In genomic region chr8:8907478-8908165, GRCm38 (mm10) we compare ENCODE assay signal across 29 mouse cellular contexts.
DNase-seq lines count a peak whose midpoint lies in the region; ATAC-seq and TF ChIP-seq lines count a peak whose summit lies in the region.
"Had no signal": no experiment of that assay in that cellular context is flagged by ENCODE, and none has a peak within 500 bp of the region (broad histone marks: within the 10 kb centered on the region; RNA-seq: fewer than 3 reads in every experiment).

No protein-coding gene starts in this region.

- H3K27ac ChIP-seq in forebrain, embryonic 13.5 days = no peak overlapping the region
- H3K27ac ChIP-seq in forebrain, embryonic 12.5 days = no peak overlapping the region
- H3K27ac ChIP-seq in hindbrain, embryonic 14.5 days = no peak overlapping the region
- no peak overlapping the region for H3K27ac ChIP-seq in hindbrain, embryonic 12.5 days
- H3K27ac ChIP-seq in midbrain, embryonic 16.5 days (ENCODE audit: low read length) = no peak overlapping the region
- no peak overlapping the region for H3K27ac ChIP-seq in midbrain, embryonic 15.5 days
- no peak overlapping the region for H3K27ac ChIP-seq in layer of hippocampus, adult 2 months
- H3K27ac ChIP-seq: embryonic facial prominence, embryonic 13.5 days; heart, embryonic 10.5 days; heart, embryonic 15.5 days; hindbrain, embryonic 15.5 days; kidney, embryonic 15.5 days; left cerebral cortex, adult 2 months; limb, embryonic 15.5 days; liver, embryonic 13.5 days; neural tube, embryonic 15.5 days had no signal

- no peaks in the 10 kb centered on the region for H3K36me3 ChIP-seq in forebrain, embryonic 13.5 days (ENCODE audit: poor library complexity, severe bottlenecking)
- H3K36me3 ChIP-seq in forebrain, embryonic 12.5 days (replicated peaks) = no peaks in the 10 kb centered on the region
- H3K36me3 ChIP-seq in hindbrain, embryonic 14.5 days (replicated peaks; ENCODE audit: control insufficient read depth, insufficient read depth) = no peaks in the 10 kb centered on the region
- H3K36me3 ChIP-seq in hindbrain, embryonic 12.5 days = no peaks in the 10 kb centered on the region
- no peaks in the 10 kb centered on the region for H3K36me3 ChIP-seq in midbrain, embryonic 16.5 days (ENCODE audit: control insufficient read depth, insufficient read depth, low read length)
- H3K36me3 ChIP-seq in midbrain, embryonic 15.5 days (replicated peaks) = no peaks in the 10 kb centered on the region
- H3K36me3 ChIP-seq: embryonic facial prominence, embryonic 13.5 days; heart, embryonic 10.5 days; heart, embryonic 15.5 days; hindbrain, embryonic 15.5 days; kidney, embryonic 15.5 days; limb, embryonic 15.5 days; liver, embryonic 13.5 days; neural tube, embryonic 15.5 days had no signal

- 44% methylated on average over 7 of the region's 7 CpGs for WGBS in forebrain, embryonic 13.5 days
- WGBS in forebrain, embryonic 12.5 days = 50% methylated on average over 7 of the region's 7 CpGs
- WGBS in hindbrain, embryonic 14.5 days = 51% methylated on average over 7 of the region's 7 CpGs
- WGBS in hindbrain, embryonic 12.5 days = 70% methylated on average over 7 of the region's 7 CpGs
- WGBS in midbrain, embryonic 16.5 days = 20% methylated on average over 7 of the region's 7 CpGs
- WGBS in midbrain, embryonic 15.5 days = 22% methylated on average over 7 of the region's 7 CpGs

- H3K4me1 ChIP-seq in forebrain, embryonic 13.5 days = peaks cover 7% of the 10 kb centered on the region
- H3K4me1 ChIP-seq in forebrain, embryonic 12.5 days = peaks cover 13% of the 10 kb centered on the region; the same call in 1 of the 2 replicates
- peaks cover 10% of the 10 kb centered on the region; the same call in 1 of the 2 replicates for H3K4me1 ChIP-seq in hindbrain, embryonic 14.5 days (replicated peaks; ENCODE audit: control insufficient read depth, insufficient read depth, low read length)
- H3K4me1 ChIP-seq in hindbrain, embryonic 12.5 days = no peaks in the 10 kb centered on the region
- no peaks in the 10 kb centered on the region for H3K4me1 ChIP-seq in midbrain, embryonic 16.5 days (ENCODE audit: control insufficient read depth, insufficient read depth, low read length)
- peaks cover 11% of the 10 kb centered on the region; the same call in 1 of the 2 replicates for H3K4me1 ChIP-seq in midbrain, embryonic 15.5 days
- H3K4me1 ChIP-seq: embryonic facial prominence, embryonic 13.5 days; heart, embryonic 10.5 days; heart, embryonic 15.5 days; kidney, embryonic 15.5 days; limb, embryonic 15.5 days; liver, embryonic 13.5 days; neural tube, embryonic 15.5 days had no signal

- H3K9ac ChIP-seq in forebrain, embryonic 13.5 days = no peak overlapping the region
- H3K9ac ChIP-seq in forebrain, embryonic 12.5 days = no peak overlapping the region
- no peak overlapping the region for H3K9ac ChIP-seq in hindbrain, embryonic 14.5 days
- no peak overlapping the region for H3K9ac ChIP-seq in hindbrain, embryonic 12.5 days
- H3K9ac ChIP-seq in midbrain, embryonic 16.5 days (ENCODE audit: low read depth, low read length) = no peak overlapping the region
- H3K9ac ChIP-seq in midbrain, embryonic 15.5 days = no peak overlapping the region
- H3K9ac ChIP-seq: embryonic facial prominence, embryonic 13.5 days; heart, embryonic 15.5 days; hindbrain, embryonic 15.5 days; kidney, embryonic 15.5 days; limb, embryonic 15.5 days; liver, embryonic 13.5 days; neural tube, embryonic 15.5 days had no signal

- peak; percentile 33 for DNase-seq in hindbrain, embryonic 14.5 days (ENCODE audit: low spot score)
- no peak for DNase-seq in layer of hippocampus, adult 2 months (ENCODE audit: low spot score in 2 of 2)
- DNase-seq: adrenal gland, postnatal 25 days; cerebellum, adult 18-20 months; embryo, embryonic 11 days; gastrocnemius, postnatal 14 days; kidney, adult 18-20 months; kidney, postnatal 25 days; liver, embryonic 13.5 days; lung, postnatal 10 days; retina, postnatal 1 day; right cerebral cortex, postnatal 14 days; spleen, adult 18-20 months; thymus, postnatal 14 days had no signal

- no peaks in the 10 kb centered on the region for H3K27me3 ChIP-seq in forebrain, embryonic 13.5 days
- no peaks in the 10 kb centered on the region for H3K27me3 ChIP-seq in forebrain, embryonic 12.5 days
- H3K27me3 ChIP-seq in hindbrain, embryonic 14.5 days (ENCODE audit: control insufficient read depth, insufficient read depth, low read length) = no peaks in the 10 kb centered on the region
- H3K27me3 ChIP-seq in hindbrain, embryonic 12.5 days = no peaks in the 10 kb centered on the region
- H3K27me3 ChIP-seq in midbrain, embryonic 16.5 days (ENCODE audit: control insufficient read depth, insufficient read depth, low read depth, low read length) = no peaks in the 10 kb centered on the region
- H3K27me3 ChIP-seq in midbrain, embryonic 15.5 days (replicated peaks) = no peaks in the 10 kb centered on the region
- H3K27me3 ChIP-seq: embryonic facial prominence, embryonic 13.5 days; heart, embryonic 15.5 days; hindbrain, embryonic 15.5 days; kidney, embryonic 15.5 days; limb, embryonic 15.5 days; liver, embryonic 13.5 days; neural tube, embryonic 15.5 days had no signal

- H3K4me2 ChIP-seq in forebrain, embryonic 13.5 days = no peak overlapping the region
- no peak overlapping the region for H3K4me2 ChIP-seq in forebrain, embryonic 12.5 days
- H3K4me2 ChIP-seq in hindbrain, embryonic 14.5 days (replicated peaks) = no peak overlapping the region
- H3K4me2 ChIP-seq in hindbrain, embryonic 12.5 days (replicated peaks) = no peak overlapping the region
- H3K4me2 ChIP-seq in midbrain, embryonic 16.5 days (ENCODE audit: low read length) = no peak overlapping the region
- H3K4me2 ChIP-seq in midbrain, embryonic 15.5 days = no peak overlapping the region
- H3K4me2 ChIP-seq: embryonic facial prominence, embryonic 13.5 days; heart, embryonic 15.5 days; hindbrain, embryonic 15.5 days; kidney, embryonic 15.5 days; limb, embryonic 15.5 days; liver, embryonic 13.5 days; neural tube, embryonic 15.5 days had no signal

- ATAC-seq in forebrain, embryonic 13.5 days = peak; percentile 43; the same call in 1 of the 2 replicates
- ATAC-seq in forebrain, embryonic 12.5 days (ENCODE audit: low FRiP score) = no peak
- ATAC-seq in hindbrain, embryonic 14.5 days (ENCODE audit: low FRiP score) = no peak
- ATAC-seq in hindbrain, embryonic 12.5 days (ENCODE audit: low FRiP score) = no peak
- ATAC-seq in midbrain, embryonic 16.5 days = peak; percentile 70; the same call in 1 of the 2 replicates
- ATAC-seq in midbrain, embryonic 15.5 days (replicated peaks) = no peak
- ATAC-seq: CD4-positive, CD25-positive, alpha-beta regulatory T cell, adult 4 months had no signal

- no peaks in the 10 kb centered on the region for H3K9me3 ChIP-seq in forebrain, embryonic 13.5 days (replicated peaks)
- no peaks in the 10 kb centered on the region for H3K9me3 ChIP-seq in forebrain, embryonic 12.5 days
- H3K9me3 ChIP-seq in hindbrain, embryonic 14.5 days (ENCODE audit: control insufficient read depth, low read length) = no peaks in the 10 kb centered on the region
- H3K9me3 ChIP-seq in hindbrain, embryonic 12.5 days (replicated peaks) = no peaks in the 10 kb centered on the region
- no peaks in the 10 kb centered on the region for H3K9me3 ChIP-seq in midbrain, embryonic 16.5 days (replicated peaks; ENCODE audit: control insufficient read depth, low read length, poor library complexity, severe bottlenecking)
- no peaks in the 10 kb centered on the region for H3K9me3 ChIP-seq in midbrain, embryonic 15.5 days
- H3K9me3 ChIP-seq: embryonic facial prominence, embryonic 13.5 days; heart, embryonic 10.5 days; heart, embryonic 15.5 days; hindbrain, embryonic 15.5 days; kidney, embryonic 15.5 days; limb, embryonic 15.5 days; liver, embryonic 13.5 days; neural tube, embryonic 15.5 days had no signal

- TF ChIP-seq CTCF in layer of hippocampus, adult 2 months (conservative IDR thresholded peaks at IDR 0.05) = no peak

- no peak overlapping the region for H3K4me3 ChIP-seq in forebrain, embryonic 13.5 days
- no peak overlapping the region for H3K4me3 ChIP-seq in forebrain, embryonic 12.5 days (replicated peaks)
- H3K4me3 ChIP-seq in hindbrain, embryonic 14.5 days (replicated peaks; ENCODE audit: low read length) = no peak overlapping the region
- H3K4me3 ChIP-seq in hindbrain, embryonic 12.5 days = no peak overlapping the region
- no peak overlapping the region for H3K4me3 ChIP-seq in midbrain, embryonic 16.5 days (ENCODE audit: low read depth, low read length)
- H3K4me3 ChIP-seq in midbrain, embryonic 15.5 days = no peak overlapping the region
- no peak overlapping the region for H3K4me3 ChIP-seq in layer of hippocampus, adult 2 months
- H3K4me3 ChIP-seq: embryonic facial prominence, embryonic 13.5 days; erythroblast, embryonic 14.5 days; heart, embryonic 10.5 days; heart, embryonic 15.5 days; hindbrain, embryonic 15.5 days; kidney, embryonic 15.5 days; left cerebral cortex, adult 2 months; limb, embryonic 15.5 days; liver, embryonic 13.5 days; neural tube, embryonic 15.5 days had no signal

Comparison
In these comparisons a context has a peak if more than half of its experiments do, and no peak if none do; other contexts are left out.
1. ATAC-seq: peak in forebrain, embryonic 13.5 days (single experiment) and midbrain, embryonic 16.5 days (single experiment); none in forebrain, embryonic 12.5 days (single experiment), hindbrain, embryonic 14.5 days (single experiment), hindbrain, embryonic 12.5 days (single experiment) and midbrain, embryonic 15.5 days (single experiment).